Mouse (Mus musculus) limb, embryonic 10.5 days (tissue): ENCODE results near the gene Kctd21. TPM values are rescaled to one million over a fixed set of nuclear protein-coding genes. Genes with fewer than 3 reads are reported as not detected.

ENCODE experiments used
- DNase-seq: peaks from one replicate; pipeline ENCODE4 v3.0.0-alpha.2; 2017; ENCODE audit warnings: low spot score
- H3K27ac ChIP-seq: fragments of 300-500 bp; sonication (generic); 2 replicates; pipeline ENCODE4 v1.5.1; 2016; ENCODE audit warnings: mild to moderate bottlenecking
- H3K27me3 ChIP-seq: fragments of 300-500 bp; sonication (generic); 2 replicates; pipeline ENCODE4 v1.6.1; 2016; ENCODE audit warnings: low read depth, mild to moderate bottlenecking; ENCODE audit not compliant: poor library complexity, severe bottlenecking
- H3K36me3 ChIP-seq: fragments of 300-500 bp; sonication (generic); 2 replicates; pipeline ENCODE4 v1.6.1; 2016; ENCODE audit warnings: mild to moderate bottlenecking, moderate library complexity
- H3K4me1 ChIP-seq: fragments of 300-500 bp; sonication (generic); 2 replicates; pipeline ENCODE4 v1.6.1; 2016
- H3K4me3 ChIP-seq: fragments of 300-500 bp; sonication (generic); 2 replicates; pipeline ENCODE4 v1.5.1; 2016; ENCODE audit warnings: mild to moderate bottlenecking, moderate library complexity
- H3K9me3 ChIP-seq: fragments of 300-500 bp; sonication (generic); replicated peaks from 2 replicates; pipeline ENCODE4 v1.6.1; 2016; ENCODE audit warnings: mild to moderate bottlenecking
- WGBS: fragments of 180-500 bp; shearing (Covaris S2); methylation state at CpG from one replicate; pipeline ENCODE4 v1.1.7; 2016; 5-methylcytosine and 5-hydroxymethylcytosine counted together
- polyA plus RNA-seq: library from polyadenylated mRNA; unstranded; fragments of >200 nt; fragmentation: Nextera tagmentation; extraction: Ambion mirVana; gene quantifications from 2 replicates; pipeline ENCODE4 v1.2.1, GENCODE M21; 2016

Gene Kctd21
- polyA plus RNA-seq, 1 experiment from 2014 or later = 3.5 TPM

DNA sequence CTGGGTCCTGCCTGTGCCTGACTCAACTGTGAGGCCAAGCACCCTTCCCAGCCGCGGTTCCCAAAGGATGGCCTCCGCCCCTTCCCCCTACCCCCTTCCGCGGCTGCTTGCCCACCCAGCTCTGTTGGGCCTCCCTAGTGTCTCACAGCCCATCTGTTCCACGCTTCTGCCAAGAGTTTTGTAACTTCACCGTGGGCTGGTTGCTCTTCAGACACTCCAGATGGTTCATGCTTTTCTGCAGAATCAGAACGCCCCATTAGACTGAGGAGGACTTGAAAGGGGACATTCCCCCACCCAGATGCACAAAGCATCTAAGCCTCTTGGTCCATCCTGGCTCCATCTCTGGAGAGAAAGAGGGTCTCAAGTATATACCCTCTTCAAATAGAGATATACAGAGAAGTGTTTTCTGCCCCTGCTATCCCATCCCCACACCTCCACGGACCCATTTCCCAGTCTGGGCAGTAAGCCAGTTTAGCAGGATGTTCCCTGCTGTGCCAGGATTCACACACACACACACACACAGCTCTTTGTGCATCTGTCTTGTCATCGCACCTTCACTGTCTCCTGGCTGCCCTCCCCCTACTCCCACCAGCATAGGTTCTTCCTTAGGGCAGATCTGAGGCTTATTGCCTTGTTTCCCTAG, 13.2 kb downstream of the Kctd21 start:
- 67% methylated on average over 10 of the region's 10 CpGs for WGBS
- no peaks in the 10 kb centered on the region for H3K9me3 ChIP-seq

DNA sequence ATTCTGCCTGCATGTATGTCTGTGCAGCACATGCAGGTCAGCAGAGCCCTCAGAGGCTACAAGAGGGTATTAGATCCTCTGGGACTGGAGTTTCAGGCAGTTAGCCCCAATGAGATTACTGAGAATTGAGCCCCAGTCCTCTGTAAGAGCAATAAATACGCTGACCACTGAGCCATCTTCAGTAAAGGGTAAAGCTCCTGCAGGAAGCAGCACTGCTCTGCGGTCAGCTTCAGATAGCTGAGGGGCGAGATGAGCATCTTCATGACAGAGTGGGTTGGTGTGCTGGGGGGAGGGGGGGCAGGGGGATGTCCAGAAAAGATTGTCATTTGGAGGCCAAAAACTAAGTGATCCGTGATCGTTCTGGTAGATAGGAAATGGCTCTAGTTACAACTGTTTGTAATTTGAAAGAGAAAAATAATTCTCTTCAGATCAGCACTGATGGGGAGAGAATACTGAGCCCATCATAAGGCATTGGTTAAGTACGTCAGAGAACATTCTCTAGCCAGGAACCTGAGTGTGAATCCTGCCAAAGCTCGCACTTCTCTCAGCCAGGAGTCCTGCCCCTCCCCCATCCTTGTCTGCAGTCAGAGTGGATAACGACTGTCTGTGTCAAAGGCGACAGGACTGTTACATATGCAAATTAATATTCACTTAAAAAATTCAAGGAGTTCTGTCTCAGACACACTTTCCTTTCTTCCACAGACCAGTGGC, 14.1 kb downstream of the Kctd21 start:
- WGBS = 79% methylated on average over 9 of the region's 9 CpGs
- H3K27me3 ChIP-seq = no peaks in the 10 kb centered on the region
- no peaks in the 10 kb centered on the region for H3K36me3 ChIP-seq
- no peak overlapping the region for H3K27ac ChIP-seq
- H3K4me1 ChIP-seq = no peaks in the 10 kb centered on the region
- no peak for DNase-seq
- H3K4me3 ChIP-seq = no peak overlapping the region
- no peaks in the 10 kb centered on the region for H3K9me3 ChIP-seq

More for the DNA sequence above, 13.2 kb downstream of the Kctd21 start:
- H3K4me1 ChIP-seq = no peaks in the 10 kb centered on the region
- no peaks in the 10 kb centered on the region for H3K27me3 ChIP-seq
- DNase-seq = no peak
- no peak overlapping the region for H3K27ac ChIP-seq
- H3K4me3 ChIP-seq = no peak overlapping the region
- no peaks in the 10 kb centered on the region for H3K36me3 ChIP-seq

DNA sequence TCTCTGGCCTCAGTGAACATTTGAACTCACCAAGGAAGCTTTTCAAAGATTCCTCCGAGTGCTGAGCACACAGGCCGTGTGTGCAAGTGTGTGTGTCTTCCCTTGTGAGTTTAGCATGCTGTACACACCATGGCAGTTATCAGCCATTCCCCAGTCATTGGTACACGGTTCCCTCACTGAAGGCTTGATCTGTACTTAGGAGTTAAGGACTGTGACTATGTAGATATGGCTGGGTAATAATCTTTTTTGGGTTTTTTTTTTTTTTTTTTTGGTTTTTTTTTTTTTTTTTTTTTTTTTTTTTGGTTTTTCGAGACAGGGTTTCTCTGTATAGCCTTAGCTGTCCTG, 14.7 kb downstream of the Kctd21 start:
- H3K4me1 ChIP-seq = no peaks in the 10 kb centered on the region
- H3K27ac ChIP-seq = no peak overlapping the region
- H3K36me3 ChIP-seq = no peaks in the 10 kb centered on the region
- DNase-seq = no peak
- no peaks in the 10 kb centered on the region for H3K9me3 ChIP-seq
- H3K4me3 ChIP-seq = no peak overlapping the region
- H3K27me3 ChIP-seq = no peaks in the 10 kb centered on the region
- 72% methylated on average over 4 of the region's 4 CpGs for WGBS

DNA sequence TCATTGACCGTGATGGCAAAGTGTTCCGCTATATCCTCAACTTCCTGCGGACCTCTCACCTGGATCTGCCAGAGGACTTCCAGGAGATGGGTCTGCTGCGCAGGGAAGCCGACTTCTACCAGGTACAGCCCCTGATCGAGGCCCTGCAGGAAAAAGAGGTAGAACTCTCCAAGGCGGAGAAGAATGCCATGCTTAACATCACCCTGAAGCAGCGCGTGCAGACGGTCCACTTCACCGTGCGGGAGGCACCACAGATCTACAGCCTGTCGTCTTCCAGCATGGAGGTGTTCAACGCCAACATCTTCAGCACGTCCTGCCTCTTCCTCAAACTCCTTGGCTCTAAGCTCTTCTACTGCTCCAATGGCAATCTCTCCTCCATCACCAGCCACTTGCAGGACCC, 15.3 kb downstream of the Kctd21 start:
- Histone ChIP-seq H3K4me1 (no peaks in the 10 kb centered on the region), H3K27me3 (no peaks in the 10 kb centered on the region), H3K36me3 (no peaks in the 10 kb centered on the region), H3K4me3 (no peak overlapping the region), H3K9me3 (no peaks in the 10 kb centered on the region), H3K27ac (no peak overlapping the region)
- DNase-seq = no peak
- 96% methylated on average over 15 of the region's 15 CpGs for WGBS

DNA sequence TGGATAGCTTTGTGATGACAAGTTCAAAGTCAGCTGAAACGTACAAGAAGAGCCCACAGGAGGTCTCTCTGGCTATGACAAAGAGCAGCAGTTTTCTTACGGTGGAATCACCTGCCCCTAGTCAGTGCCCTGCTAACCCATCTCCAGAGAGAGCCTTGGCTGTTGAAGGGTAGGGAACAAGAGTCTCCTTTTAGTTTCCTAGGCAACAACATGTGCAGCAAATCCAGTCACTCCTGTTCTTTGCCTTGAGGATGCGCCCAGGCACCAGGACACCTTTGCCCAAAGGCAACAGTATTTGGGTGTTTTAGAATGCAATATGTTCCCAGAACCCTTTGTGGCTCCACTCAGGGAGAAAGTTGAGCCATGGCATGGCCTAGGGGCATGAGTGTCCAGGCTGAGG, 16.2 kb downstream of the Kctd21 start:
- Histone ChIP-seq H3K9me3 (no peaks in the 10 kb centered on the region), H3K27me3 (no peaks in the 10 kb centered on the region), H3K36me3 (no peaks in the 10 kb centered on the region), H3K4me3 (no peak overlapping the region), H3K27ac (no peak overlapping the region), H3K4me1 (no peaks in the 10 kb centered on the region)
- WGBS = 87% methylated on average over 3 of the region's 3 CpGs
- no peak for DNase-seq

DNA sequence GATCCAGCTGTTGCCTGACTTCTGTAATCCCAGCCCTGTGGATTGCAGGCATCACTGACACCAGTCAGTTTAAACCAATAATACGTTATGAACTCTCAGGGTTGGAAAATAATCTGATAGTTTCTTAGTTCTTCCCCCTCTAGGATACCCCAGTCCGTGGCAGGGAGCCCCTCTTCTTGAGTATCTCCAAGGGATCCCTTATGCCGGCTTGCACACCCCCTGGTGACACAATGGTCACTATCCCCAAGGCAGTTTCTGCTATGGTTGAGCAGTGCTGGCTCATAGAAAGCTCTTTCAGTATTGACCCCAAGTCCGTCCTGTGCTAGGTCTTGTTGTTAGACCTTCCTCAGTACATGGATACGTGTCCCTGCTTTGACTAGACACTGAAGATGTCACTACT, 16.7 kb downstream of the Kctd21 start:
- no peak for DNase-seq
- H3K9me3 ChIP-seq = no peaks in the 10 kb centered on the region
- H3K27me3 ChIP-seq = no peaks in the 10 kb centered on the region
- H3K4me3 ChIP-seq = no peak overlapping the region
- no peaks in the 10 kb centered on the region for H3K4me1 ChIP-seq
- H3K27ac ChIP-seq = no peak overlapping the region
- WGBS = 83% methylated on average over 5 of the region's 5 CpGs
- no peaks in the 10 kb centered on the region for H3K36me3 ChIP-seq

DNA sequence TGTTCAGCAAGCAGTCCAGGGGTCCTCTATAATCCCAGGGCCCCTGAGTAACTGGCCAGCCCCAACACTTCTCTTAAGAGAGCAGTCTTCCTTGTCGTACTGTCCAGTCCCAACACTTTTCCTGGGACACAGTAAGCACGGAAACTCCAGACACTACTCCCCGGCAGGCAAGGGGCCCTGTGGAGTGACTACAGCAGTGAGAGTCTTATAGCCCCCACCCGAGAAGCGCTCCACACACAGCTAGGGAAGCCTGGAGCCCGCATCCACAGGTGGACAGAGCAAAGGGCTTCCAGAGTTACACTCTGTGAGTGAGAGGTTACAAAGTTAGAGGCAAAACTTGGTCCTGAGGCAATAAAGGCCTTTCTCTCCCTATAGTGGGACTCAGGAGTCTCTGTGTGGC, 17.3 kb downstream of the Kctd21 start:
- 88% methylated on average over 6 of the region's 6 CpGs for WGBS
- Histone ChIP-seq H3K9me3 (no peaks in the 10 kb centered on the region), H3K36me3 (no peaks in the 10 kb centered on the region), H3K4me1 (no peaks in the 10 kb centered on the region), H3K27ac (no peak overlapping the region), H3K27me3 (no peaks in the 10 kb centered on the region), H3K4me3 (no peak overlapping the region)
- no peak for DNase-seq

DNA sequence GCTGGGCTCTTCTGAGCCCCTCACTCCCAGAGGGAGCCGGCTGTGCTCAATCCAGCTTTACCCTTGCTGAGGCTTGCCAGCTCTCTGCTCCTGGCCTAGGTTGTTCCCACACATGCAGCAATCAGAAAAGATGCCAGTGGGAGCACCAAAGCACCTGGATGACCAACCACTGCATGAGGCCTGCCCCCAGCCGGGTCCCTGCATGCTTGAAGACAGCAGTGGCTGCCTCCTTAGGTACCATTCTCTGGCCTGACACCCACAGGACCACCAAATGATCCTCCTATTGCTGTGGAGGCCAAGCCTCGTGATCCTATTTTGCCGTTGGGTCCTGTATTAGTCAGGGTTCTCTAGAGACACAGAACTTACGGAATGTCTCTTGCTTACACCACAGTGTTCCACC, 18.8 kb downstream of the Kctd21 start:
- DNase-seq = no peak
- 0 out of 2 replicates have a peak, but pooled peaks cover 4% of the 10 kb centered on the region for H3K4me1 ChIP-seq
- WGBS = 87% methylated on average over 5 of the region's 5 CpGs
- H3K4me3 ChIP-seq = no peak overlapping the region
- H3K27ac ChIP-seq = no peak overlapping the region
- no peaks in the 10 kb centered on the region for H3K27me3 ChIP-seq
- H3K36me3 ChIP-seq = no peaks in the 10 kb centered on the region
- H3K9me3 ChIP-seq = no peaks in the 10 kb centered on the region

DNA sequence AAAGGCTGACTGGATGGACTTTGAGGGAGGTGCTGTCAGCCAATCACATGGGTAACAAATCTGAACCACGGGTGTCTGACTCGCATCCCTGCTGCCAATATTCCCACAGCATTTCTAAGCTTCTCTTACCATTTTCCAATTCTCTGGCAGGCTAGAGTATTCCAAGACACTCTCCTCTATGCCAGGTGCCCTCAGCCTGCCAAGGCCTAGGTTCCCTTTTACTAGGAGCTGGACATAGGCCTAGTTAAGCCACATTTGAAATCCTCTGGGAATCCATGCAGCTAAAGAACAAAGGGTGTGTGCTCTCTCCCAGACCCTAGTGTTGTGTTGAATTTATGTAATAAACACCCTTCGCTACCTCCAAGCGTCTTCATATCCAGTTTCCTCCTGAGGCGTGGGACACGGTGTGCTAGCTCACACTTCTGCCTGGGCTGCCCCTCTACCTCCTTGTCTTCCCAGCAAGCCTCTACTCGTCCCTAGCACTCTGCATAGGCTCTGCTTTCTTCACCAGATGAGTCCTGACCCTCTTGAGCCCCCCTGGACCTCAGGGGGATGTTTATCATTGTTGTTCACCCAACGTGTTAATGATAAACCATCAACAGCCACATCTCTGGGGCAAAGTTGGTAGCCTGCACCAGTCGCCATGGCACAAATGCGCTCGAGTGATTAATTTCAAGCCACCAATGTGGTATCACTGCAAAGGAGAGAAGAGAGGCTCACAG, 19.8 kb downstream of the Kctd21 start:
- WGBS = 91% methylated on average over 11 of the region's 11 CpGs

DNA sequence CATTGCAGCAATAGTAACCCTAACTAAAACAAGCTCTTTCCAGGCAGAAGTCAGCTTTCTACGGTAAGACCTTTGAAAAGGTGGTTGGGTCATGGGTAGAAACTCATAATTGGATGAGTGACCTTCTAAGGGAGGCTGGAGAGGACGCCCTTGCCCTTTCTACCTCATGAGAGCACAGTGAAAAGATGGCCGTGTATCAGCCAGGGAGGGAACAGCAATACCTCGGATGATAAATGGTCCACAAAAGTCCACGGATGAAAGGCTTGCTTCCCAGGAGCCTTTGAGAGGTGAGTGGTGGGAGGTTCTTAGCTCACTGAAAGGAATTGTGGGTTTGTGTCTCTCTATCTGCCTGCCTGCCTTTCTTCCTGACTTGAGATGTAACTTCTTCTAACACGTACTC, 21.2 kb downstream of the Kctd21 start:
- DNase-seq = no peak
- 88% methylated on average over 6 of the region's 6 CpGs for WGBS
- H3K27me3 ChIP-seq = no peaks in the 10 kb centered on the region
- 0 out of 2 replicates have a peak, but pooled peaks cover 4% of the 10 kb centered on the region for H3K4me1 ChIP-seq
- no peak overlapping the region for H3K4me3 ChIP-seq
- no peaks in the 10 kb centered on the region for H3K9me3 ChIP-seq
- H3K27ac ChIP-seq = no peak overlapping the region
- H3K36me3 ChIP-seq = no peaks in the 10 kb centered on the region

More for the DNA sequence above, 19.8 kb downstream of the Kctd21 start:
- Histone ChIP-seq H3K9me3 (no peaks in the 10 kb centered on the region), H3K27ac (no peak overlapping the region), H3K27me3 (no peaks in the 10 kb centered on the region), H3K4me1 (0 out of 2 replicates have a peak, but pooled peaks cover 4% of the 10 kb centered on the region), H3K4me3 (no peak overlapping the region), H3K36me3 (no peaks in the 10 kb centered on the region)
- no peak for DNase-seq

DNA sequence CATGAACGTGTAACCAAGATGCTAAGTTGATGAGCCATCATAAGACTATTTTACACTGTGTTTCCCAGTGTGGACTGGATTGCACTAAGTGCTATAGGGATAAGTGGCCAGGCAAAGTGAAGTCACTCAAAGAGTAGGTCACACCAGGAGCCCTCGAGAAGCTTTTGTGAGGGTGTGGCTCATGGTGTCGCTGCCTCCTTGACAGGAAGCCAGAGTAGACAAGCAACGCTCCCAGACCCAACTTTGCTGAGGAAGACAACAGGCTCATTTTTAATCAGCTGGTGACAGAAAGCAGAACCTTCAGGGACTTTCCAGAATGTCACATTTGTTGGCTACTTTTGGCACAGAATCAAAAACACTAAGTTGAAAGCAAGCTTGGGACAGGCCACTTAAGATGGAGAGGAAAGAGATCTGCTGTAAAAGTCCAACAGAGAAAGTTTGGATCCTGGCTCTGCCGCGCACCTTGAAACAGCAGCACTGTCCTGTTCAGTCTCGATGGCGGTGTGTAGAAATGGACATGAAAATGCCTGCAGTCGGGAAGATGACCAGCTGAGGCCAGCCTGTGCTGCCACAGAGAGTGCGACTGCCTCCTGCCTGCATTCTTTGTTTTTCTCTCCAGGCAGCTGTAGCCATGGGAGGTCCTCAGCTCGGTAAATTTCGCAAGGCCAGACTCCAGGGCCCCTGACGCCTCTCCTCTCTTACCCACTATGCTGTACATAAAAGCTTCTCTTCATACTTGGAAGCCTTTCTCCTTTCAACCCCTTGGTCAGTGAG, 23.1 kb downstream of the Kctd21 start:
- Histone ChIP-seq H3K4me3 (no peak overlapping the region), H3K9me3 (no peaks in the 10 kb centered on the region), H3K36me3 (no peaks in the 10 kb centered on the region), H3K27me3 (no peaks in the 10 kb centered on the region), H3K27ac (no peak overlapping the region), H3K4me1 (0 out of 2 replicates have a peak, but pooled peaks cover 4% of the 10 kb centered on the region)
- 50% methylated on average over 13 of the region's 13 CpGs for WGBS
- no peak for DNase-seq

DNA sequence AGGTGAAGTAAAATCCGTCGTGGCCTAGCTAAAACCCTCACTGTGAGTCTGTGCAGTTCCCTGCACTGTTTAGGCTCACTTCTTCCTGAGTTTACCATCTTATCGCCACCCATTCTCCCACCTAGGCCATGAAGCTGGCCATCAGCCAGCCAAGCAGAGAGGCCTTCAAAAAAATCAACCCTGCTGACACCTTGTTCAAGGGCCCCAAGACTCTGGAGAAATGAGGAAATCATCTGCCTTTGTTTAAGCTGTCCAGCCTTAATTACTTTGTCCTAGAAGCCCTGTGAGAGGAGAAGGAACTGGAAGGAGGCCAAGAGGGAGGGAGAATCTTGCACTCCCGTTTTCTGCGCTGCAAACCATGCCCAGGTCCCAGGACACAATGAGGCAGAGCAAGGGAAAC, 24.1 kb downstream of the Kctd21 start:
- no peak for DNase-seq

More for the DNA sequence above, 24.1 kb downstream of the Kctd21 start:
- Histone ChIP-seq H3K36me3 (no peaks in the 10 kb centered on the region), H3K9me3 (no peaks in the 10 kb centered on the region), H3K4me3 (no peak overlapping the region), H3K4me1 (0 out of 2 replicates have a peak, but pooled peaks cover 4% of the 10 kb centered on the region), H3K27me3 (no peaks in the 10 kb centered on the region), H3K27ac (no peak overlapping the region)
- WGBS = 85% methylated on average over 5 of the region's 5 CpGs
